Mouse (Mus musculus) ES-E14 (cell line): ENCODE results near the gene Hmcn2.

Experiments used
- HCFC1 ChIP-seq: IDR thresholded peaks from 2 replicates; pipeline ENCODE4 v1.6.1; 2012; ENCODE audit warnings: low read length, inconsistent platforms, borderline replicate concordance; ENCODE audit not compliant: insufficient read depth
- MAFK ChIP-seq: IDR thresholded peaks from 2 replicates; pipeline ENCODE4 v1.6.1; 2014; ENCODE audit warnings: mild to moderate bottlenecking, low read depth, low read length, inconsistent platforms; ENCODE audit not compliant: insufficient read depth
- ZNF384 ChIP-seq: IDR thresholded peaks from 2 replicates; pipeline ENCODE4 v1.6.1; 2012; ENCODE audit warnings: low read depth, low read length, inconsistent platforms

- TF ChIP-seq HCFC1 (no peak), MAFK (no peak), ZNF384 (no peak)
Observed at GRCm38 (mm10) chr2:31469480-31469879, 155.3 kb downstream of the Hmcn2 start.
